Mouse (Mus musculus): ENCODE data around the gene Art2b.
"Not testable (repeated sequence)": the region's sequence is repeated elsewhere in the genome, so short reads cannot be mapped to it uniquely, and the experiment has no call there.

Art2b gene

GRCm38 (mm10) chr7:101585408-101585807, at the start of gene Art2b:
TSS of gene Art2b (minus strand) at chr7:101585600.
- in situ Hi-C loops (cut with MboI; ENCODE audit: low pct_unique_long_range_greater_than_20kb in 1 of 2, low sequenced_read_pairs in 2 of 2, unreplicated experiment in 1 of 2), result no loop called here

DNA sequence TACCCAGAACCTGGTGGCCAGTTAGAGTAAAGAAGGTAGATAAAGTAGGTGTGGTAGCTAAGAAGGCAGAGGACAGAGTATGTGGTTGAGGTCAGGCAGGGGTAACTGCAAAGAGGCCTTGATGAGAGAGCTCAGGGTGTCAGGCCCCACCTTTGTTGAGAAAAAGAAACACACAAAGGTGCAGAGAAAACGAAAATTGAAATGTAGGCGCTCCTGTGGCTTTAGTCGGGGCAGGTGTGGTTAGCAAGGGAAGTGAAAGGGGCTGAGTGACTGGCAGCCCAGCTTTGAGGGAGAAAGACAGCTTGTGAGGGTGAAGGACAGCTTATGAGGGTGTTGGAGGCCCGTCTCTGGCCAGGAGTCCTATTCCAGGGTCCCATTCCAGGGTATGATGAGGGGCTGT, 49.1 kb upstream of the Art2b start:
- in situ Hi-C loops (cut with MboI; ENCODE audit: low pct_unique_long_range_greater_than_20kb in 1 of 2, low sequenced_read_pairs in 2 of 2, unreplicated experiment in 1 of 2), result no loop called here

GRCm38 (mm10) chr7:101633629-101634177, 48.3 kb upstream of the Art2b start:
- in situ Hi-C loops (cut with MboI; ENCODE audit: low pct_unique_long_range_greater_than_20kb in 1 of 2, low sequenced_read_pairs in 2 of 2, unreplicated experiment in 1 of 2), result no loop called here

GRCm38 (mm10) chr7:101628481-101628880, 43.1 kb upstream of the Art2b start:
- in situ Hi-C loops (cut with MboI; ENCODE audit: low pct_unique_long_range_greater_than_20kb in 1 of 2, low sequenced_read_pairs in 2 of 2, unreplicated experiment in 1 of 2), result no loop called here

DNA sequence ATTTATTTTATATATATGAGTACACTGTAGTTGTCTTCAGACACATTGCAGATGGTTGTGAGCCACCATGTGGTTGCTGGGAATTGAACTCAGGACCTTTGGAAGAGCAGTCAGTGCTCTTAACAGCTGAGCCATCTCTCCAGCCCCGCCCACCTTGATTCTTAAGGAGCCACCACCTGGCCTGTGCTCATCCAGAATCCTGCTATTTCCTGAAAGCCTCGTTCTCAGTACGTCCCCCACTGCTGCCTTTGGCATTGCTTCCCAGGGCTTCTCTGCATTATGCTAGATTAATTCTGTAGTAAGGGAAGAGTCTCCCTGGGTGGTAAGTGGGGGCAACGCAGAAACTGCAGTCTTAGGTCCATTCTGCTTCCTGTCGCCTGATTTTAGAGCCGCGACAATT, 41.8 kb upstream of the Art2b start:
- in situ Hi-C loops (cut with MboI; ENCODE audit: low pct_unique_long_range_greater_than_20kb in 1 of 2, low sequenced_read_pairs in 2 of 2, unreplicated experiment in 1 of 2), result not testable (repeated sequence)

- in situ Hi-C loops (cut with MboI; ENCODE audit: low pct_unique_long_range_greater_than_20kb in 1 of 2, low sequenced_read_pairs in 2 of 2, unreplicated experiment in 1 of 2), result no loop called here
Measured at GRCm38 (mm10) chr7:101624283-101624682, 38.9 kb upstream of the Art2b start.

- in situ Hi-C loops (cut with MboI; ENCODE audit: low pct_unique_long_range_greater_than_20kb in 1 of 2, low sequenced_read_pairs in 2 of 2, unreplicated experiment in 1 of 2), result not testable (repeated sequence)
Measured at GRCm38 (mm10) chr7:101621861-101622260, 36.5 kb upstream of the Art2b start.

DNA sequence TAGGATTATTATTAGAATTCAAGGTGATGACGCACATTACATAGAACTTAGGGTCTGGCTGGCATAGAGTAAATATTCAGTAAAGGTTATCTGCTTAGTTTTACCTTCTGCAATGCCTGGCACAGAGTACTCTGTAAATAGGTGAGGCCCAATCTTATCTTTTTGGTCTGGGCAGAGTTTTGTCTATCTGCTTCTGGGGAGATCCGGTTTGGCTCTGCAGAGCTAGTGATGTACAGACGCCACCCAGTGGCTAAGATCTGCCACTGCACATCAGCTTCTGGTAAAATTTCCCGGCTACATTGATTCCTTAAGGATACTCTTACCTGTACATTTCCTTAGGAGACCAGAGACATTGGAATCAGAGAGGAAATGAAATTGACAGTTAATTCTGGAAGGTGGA, 35.0 kb upstream of the Art2b start:
- in situ Hi-C loops (cut with MboI; ENCODE audit: low pct_unique_long_range_greater_than_20kb in 1 of 2, low sequenced_read_pairs in 2 of 2, unreplicated experiment in 1 of 2), result no loop called here

GRCm38 (mm10) chr7:101618273-101618672, 32.9 kb upstream of the Art2b start:
- in situ Hi-C loops (cut with MboI; ENCODE audit: low pct_unique_long_range_greater_than_20kb in 1 of 2, low sequenced_read_pairs in 2 of 2, unreplicated experiment in 1 of 2), result no loop called here

DNA sequence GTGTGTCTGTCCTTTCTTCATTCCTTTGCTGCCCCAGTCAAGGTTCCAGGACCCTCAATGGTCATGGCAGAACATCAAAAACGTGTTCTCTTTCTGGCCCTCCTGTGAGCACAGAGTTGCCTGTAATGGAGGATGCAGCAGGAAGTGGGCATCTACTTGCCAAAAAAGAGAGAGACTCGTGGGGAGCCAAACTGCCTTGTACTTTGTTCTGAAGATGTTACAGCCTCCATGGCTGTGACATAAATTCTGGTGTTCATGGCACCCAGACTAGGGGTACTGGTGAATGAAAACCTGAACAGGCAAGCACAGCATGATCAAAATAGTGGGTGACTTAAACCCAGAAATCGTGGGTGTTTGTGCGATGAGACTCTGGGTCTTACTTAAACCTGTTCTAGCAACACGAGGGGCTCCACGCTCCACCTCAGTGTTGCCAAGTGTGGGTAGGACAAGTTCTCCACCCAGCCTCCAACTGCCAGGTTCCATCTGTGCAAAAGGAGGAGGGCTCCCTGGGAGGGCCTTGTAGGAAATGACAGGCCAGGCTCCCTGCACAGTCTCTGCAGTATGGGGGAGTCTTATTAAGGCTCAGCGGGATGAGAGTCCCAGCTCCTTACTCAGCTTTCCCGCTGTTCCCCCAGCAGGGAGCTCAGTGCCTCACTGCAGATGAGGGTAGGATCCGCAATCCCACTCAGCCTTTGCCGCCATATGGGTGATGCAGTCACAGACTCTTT, 32.2 kb upstream of the Art2b start:
- in situ Hi-C loops (cut with MboI; ENCODE audit: low pct_unique_long_range_greater_than_20kb in 1 of 2, low sequenced_read_pairs in 2 of 2, unreplicated experiment in 1 of 2), result no loop called here

- in situ Hi-C loops (cut with MboI; ENCODE audit: low pct_unique_long_range_greater_than_20kb in 1 of 2, low sequenced_read_pairs in 2 of 2, unreplicated experiment in 1 of 2), result no loop called here
Measured at GRCm38 (mm10) chr7:101616136-101616835, 30.9 kb upstream of the Art2b start.

- in situ Hi-C loops (cut with MboI; ENCODE audit: low pct_unique_long_range_greater_than_20kb in 1 of 2, low sequenced_read_pairs in 2 of 2, unreplicated experiment in 1 of 2), result no loop called here
Measured at GRCm38 (mm10) chr7:101615406-101615805, 30.0 kb upstream of the Art2b start.

DNA sequence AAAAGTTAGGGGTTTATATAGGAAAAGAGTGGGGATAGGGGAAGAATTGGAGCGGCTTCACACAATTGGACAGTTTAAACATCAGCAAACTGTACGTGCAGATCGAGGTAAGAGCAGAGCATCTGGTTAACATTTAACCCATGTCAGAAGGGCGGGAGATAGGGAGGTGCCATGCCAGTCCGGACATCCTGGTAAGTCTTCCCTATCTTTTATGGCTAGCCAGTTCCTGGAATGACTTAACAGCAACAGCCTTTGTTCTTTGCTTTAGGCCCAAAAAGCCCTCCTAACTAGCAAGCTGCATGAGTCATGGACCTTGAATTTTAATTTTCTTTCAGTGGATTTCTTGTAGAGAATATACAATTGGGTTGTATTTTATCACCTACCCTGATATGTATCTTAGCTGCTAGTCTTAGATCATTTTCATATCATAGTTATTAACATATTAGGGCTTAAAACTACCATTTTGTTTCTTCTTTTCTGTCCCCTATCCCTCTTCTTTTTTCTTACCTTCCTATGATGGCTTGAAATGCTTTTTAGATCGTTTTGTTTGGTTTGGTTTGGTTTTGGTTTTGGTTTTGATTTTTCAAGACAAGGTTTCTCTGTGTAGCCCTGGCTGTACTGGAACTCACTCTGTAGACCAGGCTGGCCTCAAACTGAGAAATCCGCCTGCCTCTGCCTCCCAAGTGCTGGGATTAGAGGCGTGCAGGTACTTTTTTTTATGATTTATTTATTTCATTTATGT, 27.6 kb upstream of the Art2b start:
- in situ Hi-C loops (cut with MboI; ENCODE audit: low pct_unique_long_range_greater_than_20kb in 1 of 2, low sequenced_read_pairs in 2 of 2, unreplicated experiment in 1 of 2), result not testable (repeated sequence)

DNA sequence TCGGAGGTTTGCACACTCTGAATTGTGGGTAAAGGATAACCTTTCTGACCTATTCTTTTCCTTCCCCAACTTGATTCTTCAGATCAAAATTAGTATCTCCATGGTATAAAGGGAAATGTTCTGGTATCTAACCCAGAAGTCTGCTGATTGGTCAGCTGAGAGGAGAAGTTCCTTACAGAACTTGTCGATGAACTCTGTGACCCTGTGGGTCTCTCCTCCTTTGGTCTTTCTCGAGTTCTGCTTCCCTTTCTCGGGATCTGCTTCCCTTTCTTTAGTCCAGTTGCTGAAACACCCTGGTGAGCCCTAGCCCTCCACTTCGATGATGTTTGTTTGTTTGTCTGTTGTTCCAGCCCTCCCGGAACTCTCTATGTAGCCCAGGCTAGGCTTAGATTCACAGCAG, 22.4 kb upstream of the Art2b start:
- in situ Hi-C loops (cut with MboI; ENCODE audit: low pct_unique_long_range_greater_than_20kb in 1 of 2, low sequenced_read_pairs in 2 of 2, unreplicated experiment in 1 of 2), result no loop called here

- in situ Hi-C loops (cut with MboI; ENCODE audit: low pct_unique_long_range_greater_than_20kb in 1 of 2, low sequenced_read_pairs in 2 of 2, unreplicated experiment in 1 of 2), result no loop called here
Measured at GRCm38 (mm10) chr7:101600406-101600805, 15.0 kb upstream of the Art2b start.

GRCm38 (mm10) chr7:101598482-101598881, 13.1 kb upstream of the Art2b start:
- in situ Hi-C loops (cut with MboI; ENCODE audit: low pct_unique_long_range_greater_than_20kb in 1 of 2, low sequenced_read_pairs in 2 of 2, unreplicated experiment in 1 of 2), result no loop called here

DNA sequence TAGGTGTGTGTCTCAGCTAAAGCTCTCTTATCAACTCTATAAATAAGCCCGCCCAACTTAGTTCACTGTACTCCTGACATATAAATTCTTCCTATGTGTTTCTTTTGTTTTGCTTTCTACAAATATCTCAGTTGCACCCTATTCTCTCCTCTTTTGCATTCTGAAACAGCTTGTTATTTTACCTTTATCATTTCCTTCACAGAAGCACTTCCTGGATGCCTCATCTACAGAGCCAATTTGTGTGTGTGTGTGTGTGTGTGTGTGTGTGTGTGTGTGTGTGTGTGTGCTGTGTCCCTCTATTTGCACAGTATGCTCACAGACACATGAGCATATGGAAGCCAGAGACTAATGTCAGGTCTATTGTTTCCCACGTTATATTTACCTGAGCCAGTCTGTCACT, 9.6 kb upstream of the Art2b start:
- in situ Hi-C loops (cut with MboI; ENCODE audit: low pct_unique_long_range_greater_than_20kb in 1 of 2, low sequenced_read_pairs in 2 of 2, unreplicated experiment in 1 of 2), result no loop called here

GRCm38 (mm10) chr7:101584271-101584670, 1.1 kb downstream of the Art2b start:
- in situ Hi-C loops (cut with MboI; ENCODE audit: low pct_unique_long_range_greater_than_20kb in 1 of 2, low sequenced_read_pairs in 2 of 2, unreplicated experiment in 1 of 2), result not testable (repeated sequence)

DNA sequence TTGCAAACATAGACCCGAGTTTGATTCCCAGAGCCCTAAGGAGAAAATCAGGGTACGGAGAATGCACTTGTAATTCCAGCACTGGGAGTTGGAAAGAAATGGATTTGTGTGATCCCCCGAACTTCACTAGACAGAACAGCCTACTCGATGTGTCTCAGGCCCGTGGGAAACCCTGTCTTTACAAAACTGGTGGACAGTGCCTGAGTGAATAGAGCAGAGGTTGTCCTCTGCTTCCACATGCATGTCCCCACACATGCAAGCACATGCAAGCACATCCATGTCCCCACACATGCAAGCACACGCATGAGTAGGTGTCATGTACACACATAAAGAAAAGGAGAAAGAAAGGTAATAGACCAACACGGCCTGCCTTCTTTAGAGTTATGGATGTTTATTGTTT, 3.4 kb downstream of the Art2b start:
- in situ Hi-C loops (cut with MboI; ENCODE audit: low pct_unique_long_range_greater_than_20kb in 1 of 2, low sequenced_read_pairs in 2 of 2, unreplicated experiment in 1 of 2), result no loop called here

Data from mouse embryonic stem cell (cell line).